Mouse (Mus musculus) ES-E14 (cell line): ENCODE results near the gene Dnph1.

ENCODE experiments used
- CHD2 ChIP-seq: IDR thresholded peaks from 2 replicates; pipeline ENCODE4 v1.6.1; 2014; ENCODE audit warnings: mild to moderate bottlenecking, low read depth, low read length, inconsistent platforms
- HCFC1 ChIP-seq: IDR thresholded peaks from 2 replicates; pipeline ENCODE4 v1.6.1; 2012; ENCODE audit warnings: low read length, inconsistent platforms, borderline replicate concordance; ENCODE audit not compliant: insufficient read depth
- MAFK ChIP-seq: IDR thresholded peaks from 2 replicates; pipeline ENCODE4 v1.6.1; 2014; ENCODE audit warnings: mild to moderate bottlenecking, low read depth, low read length, inconsistent platforms; ENCODE audit not compliant: insufficient read depth
- ZC3H11A ChIP-seq: IDR thresholded peaks from 2 replicates; pipeline ENCODE4 v1.6.1; 2012; ENCODE audit warnings: low read depth, mild to moderate bottlenecking, inconsistent platforms, low read length, borderline replicate concordance
- ZNF384 ChIP-seq: IDR thresholded peaks from 2 replicates; pipeline ENCODE4 v1.6.1; 2012; ENCODE audit warnings: low read depth, low read length, inconsistent platforms

DNA sequence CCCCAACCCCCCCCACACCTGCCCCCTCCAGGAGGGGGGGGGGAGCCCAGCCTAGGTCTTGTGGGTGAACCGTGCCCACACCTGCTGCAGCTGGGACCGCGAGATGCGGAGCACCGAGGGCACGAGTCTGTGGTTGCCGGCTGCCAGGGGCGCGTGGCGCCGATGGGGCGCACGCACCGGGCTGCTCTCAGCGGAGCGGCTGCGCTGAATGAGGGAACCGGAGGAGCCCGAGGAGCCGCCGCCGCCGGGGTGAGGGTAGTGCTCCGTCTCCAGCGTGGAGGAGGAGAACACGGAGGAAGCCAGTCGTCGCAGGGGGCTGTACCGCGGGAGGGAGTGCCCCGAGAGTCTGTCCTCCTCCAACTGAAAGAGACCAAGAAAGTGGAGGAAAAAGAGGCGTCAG lies 35.8 kb upstream of the Dnph1 start:
- TF ChIP-seq ZC3H11A, result no peak
- no peak for TF ChIP-seq HCFC1
- TF ChIP-seq MAFK, result no peak
- TF ChIP-seq ZNF384, result no peak
- TF ChIP-seq CHD2, result no peak
